Mouse (Mus musculus): ENCODE measurements at regions not wholly inside any gene's neighbourhood (a gene's known extent, or its start where the extent isn't known, plus 50 kb on each side); places are given as distances from the start of the nearest gene placed in this dataset.

GRCm38 (mm10) chr15:59799124-59799815, 217.1 kb downstream of the 4933412E24Rik start:
- Histone ChIP-seq H3K79me2 (ENCODE audit: control insufficient read depth, insufficient read depth, low read length, poor library complexity) (no peaks in the 10 kb centered on the region), H3K36me3 (ENCODE audit: control insufficient read depth in 1 of 2, insufficient read depth in 2 of 2, low read length in 2 of 2) (no peaks in the 10 kb centered on the region), H3K4me3 (ENCODE audit: control insufficient read depth in 1 of 2, insufficient read depth in 1 of 2, low read depth in 2 of 2, low read length in 2 of 2) (no peak overlapping the region), H3K27me3 (ENCODE audit: control insufficient read depth in 1 of 2, insufficient read depth in 2 of 2, low read length in 2 of 2) (no peaks in the 10 kb centered on the region), H3K27ac (ENCODE audit: control insufficient read depth, low read depth, low read length) (no peak overlapping the region), H3K9ac (ENCODE audit: control insufficient read depth, low read depth, low read length, poor library complexity, severe bottlenecking) (no peak overlapping the region), H3K4me1 (ENCODE audit: control insufficient read depth in 1 of 2, insufficient read depth in 2 of 2, low read length in 2 of 2) (no peaks in the 10 kb centered on the region), H3K9me3 (replicated peaks; ENCODE audit: insufficient read depth, low read length) (no peaks in the 10 kb centered on the region)
- TF ChIP-seq MAZ (IDR thresholded peaks at IDR 0.05; ENCODE audit: low read depth, low read length) (no peak), MXI1 (IDR thresholded peaks at IDR 0.05; ENCODE audit: low read depth, low read length) (no peak), ZC3H11A (IDR thresholded peaks at IDR 0.05; ENCODE audit: low read depth, low read length) (no peak), ZMIZ1 (IDR thresholded peaks at IDR 0.05; ENCODE audit: low read depth, low read length) (no peak), UBTF (IDR thresholded peaks at IDR 0.05; ENCODE audit: borderline replicate concordance, insufficient read depth, low read depth, low read length) (no peak), TBP (IDR thresholded peaks at IDR 0.05; ENCODE audit: low read depth, low read length) (no peak), MYC (IDR thresholded peaks at IDR 0.05; ENCODE audit: low read depth, low read length) (no peak), EP300 (IDR thresholded peaks at IDR 0.05; ENCODE audit: low read depth in 1 of 2, low read length in 2 of 2) (no peak), TCF12 (IDR thresholded peaks at IDR 0.05; ENCODE audit: low read depth, low read length) (no peak)
- DNase-seq (ENCODE audit: low read depth, low spot score): no peak

GRCm38 (mm10) chr15:59798486-59798885, 217.9 kb downstream of the 4933412E24Rik start:
- no peak overlapping the region for H3K9ac ChIP-seq (ENCODE audit: control insufficient read depth, low read depth, low read length, poor library complexity, severe bottlenecking)
- no peaks in the 10 kb centered on the region for H3K27me3 ChIP-seq (ENCODE audit: control insufficient read depth in 1 of 2, insufficient read depth in 2 of 2, low read length in 2 of 2)
- no peaks in the 10 kb centered on the region for H3K9me3 ChIP-seq (replicated peaks; ENCODE audit: insufficient read depth, low read length)
- no peak overlapping the region for H3K4me3 ChIP-seq (ENCODE audit: control insufficient read depth in 1 of 2, insufficient read depth in 1 of 2, low read depth in 2 of 2, low read length in 2 of 2)
- H3K36me3 ChIP-seq (ENCODE audit: control insufficient read depth in 1 of 2, insufficient read depth in 2 of 2, low read length in 2 of 2): no peaks in the 10 kb centered on the region
- DNase-seq (ENCODE audit: low read depth, low spot score): no peak
- TF ChIP-seq NELFE (IDR thresholded peaks at IDR 0.05; ENCODE audit: low read depth, low read length) (no peak), POLR2AphosphoS2 (IDR thresholded peaks at IDR 0.05; ENCODE audit: low read length) (no peak), ZMIZ1 (IDR thresholded peaks at IDR 0.05; ENCODE audit: low read depth, low read length) (no peak), TAL1 (IDR thresholded peaks at IDR 0.05; ENCODE audit: low read length) (no peak), ZNF384 (IDR thresholded peaks at IDR 0.05; ENCODE audit: low read depth, low read length) (no peak), MXI1 (IDR thresholded peaks at IDR 0.05; ENCODE audit: low read depth, low read length) (no peak), ETS1 (IDR thresholded peaks at IDR 0.05; ENCODE audit: low read depth, low read length) (no peak), MYB (IDR thresholded peaks at IDR 0.05; ENCODE audit: low read depth, low read length) (no peak), MYC (IDR thresholded peaks at IDR 0.05; ENCODE audit: low read depth, low read length) (no peak), JUND (IDR thresholded peaks at IDR 0.05; ENCODE audit: low read depth, low read length) (no peak), KAT2A (conservative IDR thresholded peaks at IDR 0.05; ENCODE audit: low read depth, low read length) (no peak), ZC3H11A (IDR thresholded peaks at IDR 0.05; ENCODE audit: low read depth, low read length) (no peak), ELF1 (IDR thresholded peaks at IDR 0.05; ENCODE audit: low read depth, low read length) (no peak), NRF1 (IDR thresholded peaks at IDR 0.05; ENCODE audit: insufficient read depth, low read depth, low read length, poor library complexity, severe bottlenecking) (no peak), BHLHE40 (IDR thresholded peaks at IDR 0.05; ENCODE audit: borderline replicate concordance, low read depth, low read length) (no peak), GABPA (IDR thresholded peaks at IDR 0.05; ENCODE audit: low read depth, low read length) (no peak), POLR2AphosphoS5 (IDR thresholded peaks at IDR 0.05; ENCODE audit: borderline replicate concordance, low read depth, low read length) (no peak)
- H3K4me1 ChIP-seq (ENCODE audit: control insufficient read depth in 1 of 2, insufficient read depth in 2 of 2, low read length in 2 of 2): no peaks in the 10 kb centered on the region
- H3K79me2 ChIP-seq (ENCODE audit: control insufficient read depth, insufficient read depth, low read length, poor library complexity): no peaks in the 10 kb centered on the region
- H3K27ac ChIP-seq (ENCODE audit: control insufficient read depth, low read depth, low read length): no peak overlapping the region

Measured in MEL (cell line).